Mouse (Mus musculus): Measurements from ENCODE around the gene Mgat4d. TPM values are rescaled to one million over a fixed set of nuclear protein-coding genes. Genes with fewer than 3 reads are reported as not detected.

Mgat4d gene
- total and polyA plus RNA-seq, 2 experiments from 2014 or later, result not detected

DNA sequence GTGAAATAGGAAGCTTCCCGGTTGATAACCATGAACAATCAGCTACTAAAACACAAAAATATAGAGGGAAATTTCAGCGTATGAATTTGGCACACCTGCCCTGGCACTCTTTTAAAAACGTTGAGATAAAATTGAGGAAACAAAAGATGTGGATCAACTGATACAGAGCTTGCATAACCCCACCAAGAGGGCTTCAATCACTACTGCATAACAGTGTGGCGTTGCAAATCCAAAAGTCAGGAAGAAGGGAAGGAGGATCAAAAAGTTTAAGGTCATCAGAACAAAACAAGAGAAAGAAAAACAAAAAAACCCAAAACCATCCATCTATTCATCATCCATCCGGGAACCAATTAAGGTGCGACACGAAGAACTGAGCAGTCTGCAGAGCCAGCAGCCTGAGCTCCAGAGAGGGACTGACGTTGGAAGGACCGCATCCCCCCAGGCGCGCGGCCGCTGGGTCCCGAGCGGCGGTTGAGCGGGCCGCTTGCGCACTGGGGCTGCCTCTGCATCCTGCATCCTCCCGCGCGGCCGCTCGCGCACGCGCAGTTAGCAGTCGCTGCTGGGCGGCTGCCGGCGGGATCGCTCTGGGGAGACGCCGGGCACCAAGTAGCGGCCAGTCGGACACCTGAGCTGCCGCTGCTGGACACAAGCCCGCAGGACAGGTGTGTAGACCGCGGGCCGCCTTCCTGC, 41.2 kb downstream of the Mgat4d start, which contains the start of gene Clgn:
Clgn (plus strand) TSS at position 552 of the 690 bp plus-strand sequence.
- peak; percentile 87 for DNase-seq
- Histone ChIP-seq H3K27ac (ENCODE audit: low read depth, low read length) (no peak within 1 kb of the TSS), H3K9me3 (ENCODE audit: low read length) (no peaks in the 10 kb centered on the region), H3K9ac (peak within 1 kb of the TSS; percentile 69), H3K27me3 (ENCODE audit: insufficient read depth, low read length) (no peaks in the 10 kb centered on the region), H3K4me1 (ENCODE audit: insufficient read depth) (peaks cover 6% of the 10 kb centered on the region; the same call in 1 of the 2 replicates), H3K4me3 (ENCODE audit: low read depth, low read length) (peak within 1 kb of the TSS; percentile 67), H3K4me2 (ENCODE audit: low read depth) (peak within 1 kb of the TSS; percentile 85), H3K36me3 (ENCODE audit: insufficient read depth) (no peaks in the 10 kb centered on the region)
- whole genome bisulfite sequencing, result 5% methylated on average over 41 of the region's 41 CpGs
- peak; percentile 95 for ATAC-seq
- TF ChIP-seq CTCF (IDR thresholded peaks at IDR 0.05; ENCODE audit: low read depth), result no peak

DNA sequence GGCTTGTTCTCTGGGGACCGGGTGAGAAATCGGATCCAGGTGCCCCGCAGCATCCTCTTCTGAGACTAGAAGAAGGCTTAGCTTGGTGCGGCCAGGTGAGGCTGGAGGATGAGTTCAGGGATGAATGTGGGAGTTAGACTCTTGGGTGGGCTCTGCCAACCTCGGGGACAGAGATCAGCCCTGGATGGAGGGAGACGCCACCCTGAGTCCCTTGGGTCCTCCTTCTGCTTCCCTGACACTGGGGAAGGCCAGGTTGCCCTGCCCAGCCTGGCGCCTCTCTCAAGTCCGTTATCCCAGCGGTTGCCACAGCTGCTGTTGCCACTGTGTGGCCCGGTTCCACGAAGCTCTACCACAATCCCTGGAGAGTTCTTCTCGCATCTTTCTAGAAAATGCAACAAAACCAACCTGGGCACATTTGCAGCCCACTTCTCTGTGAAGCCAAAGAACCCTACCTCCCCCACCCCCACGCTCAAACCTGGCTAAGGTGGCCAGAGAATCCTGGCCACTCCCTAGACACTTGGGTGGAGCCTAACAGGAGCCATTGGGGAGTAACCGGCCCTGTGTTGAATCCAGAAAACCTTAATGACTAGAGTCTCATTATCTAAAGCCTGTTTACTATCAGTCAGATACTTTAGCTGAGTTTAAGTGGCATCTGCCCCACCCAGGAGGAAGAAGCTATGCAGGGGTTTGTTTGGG, 41.9 kb downstream of the Mgat4d start:
- peak; percentile 54 for ATAC-seq
- 3% methylated on average over 14 of the region's 14 CpGs for WGBS
- no peak for TF ChIP-seq CTCF (IDR thresholded peaks at IDR 0.05; ENCODE audit: low read depth)

GRCm38 (mm10) chr8:83392521-83392920, 44.2 kb downstream of the Mgat4d start:
- Histone ChIP-seq H3K9ac (no peak overlapping the region), H3K27me3 (ENCODE audit: insufficient read depth, low read length) (no peaks in the 10 kb centered on the region), H3K36me3 (ENCODE audit: insufficient read depth) (no peaks in the 10 kb centered on the region), H3K4me2 (ENCODE audit: low read depth) (no peak overlapping the region), H3K9me3 (ENCODE audit: low read length) (no peaks in the 10 kb centered on the region), H3K27ac (ENCODE audit: low read depth, low read length) (no peak overlapping the region), H3K4me3 (ENCODE audit: low read depth, low read length) (no peak overlapping the region), H3K4me1 (ENCODE audit: insufficient read depth) (peaks cover 6% of the 10 kb centered on the region; the same call in 1 of the 2 replicates)
- no peak for DNase-seq
- ATAC-seq, result no peak
- 58% methylated on average over 1 of the region's 1 CpGs for WGBS
- TF ChIP-seq CTCF (IDR thresholded peaks at IDR 0.05; ENCODE audit: low read depth), result no peak

More for the DNA sequence above, 41.9 kb downstream of the Mgat4d start:
- no peaks in the 10 kb centered on the region for H3K9me3 ChIP-seq (ENCODE audit: low read length)
- H3K4me1 ChIP-seq (ENCODE audit: insufficient read depth), result peaks cover 6% of the 10 kb centered on the region; the same call in 1 of the 2 replicates
- DNase-seq, result no peak
- peak overlapping the region; percentile 85 for H3K4me2 ChIP-seq (ENCODE audit: low read depth)
- no peaks in the 10 kb centered on the region for H3K36me3 ChIP-seq (ENCODE audit: insufficient read depth)
- peak overlapping the region; percentile 67 for H3K4me3 ChIP-seq (ENCODE audit: low read depth, low read length)
- no peak overlapping the region for H3K27ac ChIP-seq (ENCODE audit: low read depth, low read length)
- peak overlapping the region; percentile 69 for H3K9ac ChIP-seq
- no peaks in the 10 kb centered on the region for H3K27me3 ChIP-seq (ENCODE audit: insufficient read depth, low read length)

GRCm38 (mm10) chr8:83394325-83394724, 46.1 kb downstream of the Mgat4d start:
- H3K4me1 ChIP-seq (ENCODE audit: insufficient read depth), result peaks cover 6% of the 10 kb centered on the region; the same call in 1 of the 2 replicates
- ATAC-seq (no peak), DNase-seq (no peak)
- no peak overlapping the region for H3K4me2 ChIP-seq (ENCODE audit: low read depth)
- no peak overlapping the region for H3K9ac ChIP-seq
- WGBS, result 94% methylated on average over 5 of the region's 5 CpGs
- no peak overlapping the region for H3K4me3 ChIP-seq (ENCODE audit: low read depth, low read length)
- TF ChIP-seq CTCF (IDR thresholded peaks at IDR 0.05; ENCODE audit: low read depth), result no peak
- no peak overlapping the region for H3K27ac ChIP-seq (ENCODE audit: low read depth, low read length)
- no peaks in the 10 kb centered on the region for H3K9me3 ChIP-seq (ENCODE audit: low read length)
- H3K36me3 ChIP-seq (ENCODE audit: insufficient read depth), result no peaks in the 10 kb centered on the region
- H3K27me3 ChIP-seq (ENCODE audit: insufficient read depth, low read length), result no peaks in the 10 kb centered on the region

GRCm38 (mm10) chr8:83396680-83397079, 48.4 kb downstream of the Mgat4d start:
- H3K36me3 ChIP-seq (ENCODE audit: insufficient read depth), result no peaks in the 10 kb centered on the region
- H3K4me1 ChIP-seq (ENCODE audit: insufficient read depth), result no peaks in the 10 kb centered on the region
- DNase-seq (no peak), ATAC-seq (no peak)
- H3K9ac ChIP-seq, result no peak overlapping the region
- TF ChIP-seq CTCF (IDR thresholded peaks at IDR 0.05; ENCODE audit: low read depth), result no peak
- H3K4me3 ChIP-seq (ENCODE audit: low read depth, low read length), result no peak overlapping the region
- no peak overlapping the region for H3K27ac ChIP-seq (ENCODE audit: low read depth, low read length)
- H3K9me3 ChIP-seq (ENCODE audit: low read length), result no peaks in the 10 kb centered on the region
- WGBS, result 91% methylated on average over 6 of the region's 6 CpGs
- H3K4me2 ChIP-seq (ENCODE audit: low read depth), result no peak overlapping the region
- H3K27me3 ChIP-seq (ENCODE audit: insufficient read depth, low read length), result no peaks in the 10 kb centered on the region

GRCm38 (mm10) chr8:83397726-83398125, 49.5 kb downstream of the Mgat4d start:
- WGBS, result 69% methylated on average over 4 of the region's 4 CpGs
- H3K4me2 ChIP-seq (ENCODE audit: low read depth), result no peak overlapping the region
- TF ChIP-seq CTCF (IDR thresholded peaks at IDR 0.05; ENCODE audit: low read depth), result no peak
- ATAC-seq (no peak), DNase-seq (no peak)
- H3K27me3 ChIP-seq (ENCODE audit: insufficient read depth, low read length), result no peaks in the 10 kb centered on the region
- no peak overlapping the region for H3K4me3 ChIP-seq (ENCODE audit: low read depth, low read length)
- H3K9me3 ChIP-seq (ENCODE audit: low read length), result no peaks in the 10 kb centered on the region
- no peak overlapping the region for H3K9ac ChIP-seq
- H3K4me1 ChIP-seq (ENCODE audit: insufficient read depth), result no peaks in the 10 kb centered on the region
- no peaks in the 10 kb centered on the region for H3K36me3 ChIP-seq (ENCODE audit: insufficient read depth)
- no peak overlapping the region for H3K27ac ChIP-seq (ENCODE audit: low read depth, low read length)

GRCm38 (mm10) chr8:83405548-83405947, 57.3 kb downstream of the Mgat4d start:
- WGBS, result 88% methylated on average over 10 of the region's 10 CpGs
- DNase-seq (no peak), ATAC-seq (no peak)
- Histone ChIP-seq H3K4me3 (ENCODE audit: low read depth, low read length) (no peak overlapping the region), H3K9ac (no peak overlapping the region), H3K36me3 (ENCODE audit: insufficient read depth) (no peaks in the 10 kb centered on the region), H3K9me3 (ENCODE audit: low read length) (no peaks in the 10 kb centered on the region), H3K27me3 (ENCODE audit: insufficient read depth, low read length) (no peaks in the 10 kb centered on the region), H3K4me1 (ENCODE audit: insufficient read depth) (no peaks in the 10 kb centered on the region), H3K4me2 (ENCODE audit: low read depth) (no peak overlapping the region), H3K27ac (ENCODE audit: low read depth, low read length) (no peak overlapping the region)
- TF ChIP-seq CTCF (IDR thresholded peaks at IDR 0.05; ENCODE audit: low read depth), result no peak
